Mouse (Mus musculus): ENCODE data around the gene Dnajc13. TPM values are rescaled to one million over a fixed set of nuclear protein-coding genes. Genes with fewer than 3 reads are reported as not detected.

Gene Dnajc13
- total RNA-seq, 2 experiments from 2014 or later, result 29.7 to 32.1 TPM

DNA sequence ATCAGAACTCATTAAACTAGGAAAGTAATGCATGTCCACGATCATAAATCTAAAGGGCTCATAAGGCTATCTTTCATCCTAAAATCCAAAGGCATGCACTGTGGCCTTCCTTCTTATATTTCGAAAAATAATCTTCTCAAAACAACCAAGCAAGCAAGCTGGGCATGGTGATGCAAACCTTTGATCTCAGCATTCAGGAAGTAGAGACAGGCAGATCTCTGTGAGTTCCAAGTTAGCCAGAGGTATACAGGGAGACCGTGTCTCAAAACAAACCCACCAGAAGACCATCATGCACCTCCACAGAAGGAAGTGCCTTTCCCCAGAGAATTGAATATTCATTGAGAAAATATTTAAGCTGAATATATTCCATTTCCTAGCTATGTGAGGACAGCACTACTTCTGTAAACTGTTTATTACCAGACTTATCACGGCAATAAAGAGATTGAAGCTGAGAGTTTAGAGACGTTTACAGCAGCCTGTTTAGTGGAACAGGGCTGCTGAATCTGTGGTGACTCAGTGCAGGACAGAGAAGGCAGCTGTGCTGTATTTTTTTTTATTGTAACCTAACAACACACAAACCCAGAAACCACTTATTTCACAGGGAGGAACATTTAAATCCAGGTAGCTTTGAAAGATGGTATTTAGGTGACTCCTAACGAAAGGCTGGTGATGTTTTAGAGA is 15.3 kb downstream of the Dnajc13 start:
- H3K27ac ChIP-seq, result peak overlapping the region; percentile 25; the same call in 1 of the 2 replicates
- no peak for DNase-seq
- intact Hi-C loops (cut with DNase I), result no loop called here

DNA sequence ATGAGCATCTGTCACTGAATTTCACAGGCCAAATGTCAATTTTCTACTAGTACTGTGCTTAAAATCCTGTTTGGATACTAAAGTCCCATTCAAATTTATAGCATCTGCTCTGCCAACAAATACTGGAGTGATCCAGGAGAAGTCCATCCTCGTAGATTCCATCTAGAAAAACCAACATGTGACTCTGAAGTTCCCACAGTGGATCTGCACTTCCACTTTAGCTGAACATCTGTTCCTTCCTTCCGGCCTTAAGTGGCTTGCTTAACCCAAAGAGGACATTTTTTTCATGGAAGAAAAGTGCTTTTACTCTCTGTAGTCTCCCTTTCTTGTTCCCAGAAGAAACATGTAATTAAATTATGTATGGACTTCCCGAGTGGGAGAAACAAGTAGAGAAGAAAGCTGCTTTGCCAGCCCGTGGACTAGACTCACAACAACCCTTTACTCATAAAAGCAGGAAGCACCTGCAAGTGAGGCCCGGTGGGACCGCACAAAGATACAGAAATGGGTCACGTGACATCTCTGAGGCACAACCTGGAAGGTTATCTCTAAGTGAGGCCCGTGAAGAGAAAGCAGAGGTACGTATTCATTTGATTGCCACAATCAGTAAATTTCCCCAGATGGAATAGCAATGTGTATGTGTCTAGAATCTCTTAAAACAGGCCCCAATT is 18.8 kb downstream of the Dnajc13 start:
- DNase-seq, result no peak
- no peak for TF ChIP-seq CTCF (IDR thresholded peaks at IDR 0.05)
- intact Hi-C loops (cut with DNase I), result no loop called here
- H3K4me3 ChIP-seq, result no peak overlapping the region
- 0 out of 2 replicates have a peak overlapping the region, but pooled peaks have one; percentile 2 for H3K27ac ChIP-seq

More for the DNA sequence above, 15.3 kb downstream of the Dnajc13 start:
- no peak overlapping the region for H3K4me3 ChIP-seq
- no peak for TF ChIP-seq CTCF (IDR thresholded peaks at IDR 0.05)

DNA sequence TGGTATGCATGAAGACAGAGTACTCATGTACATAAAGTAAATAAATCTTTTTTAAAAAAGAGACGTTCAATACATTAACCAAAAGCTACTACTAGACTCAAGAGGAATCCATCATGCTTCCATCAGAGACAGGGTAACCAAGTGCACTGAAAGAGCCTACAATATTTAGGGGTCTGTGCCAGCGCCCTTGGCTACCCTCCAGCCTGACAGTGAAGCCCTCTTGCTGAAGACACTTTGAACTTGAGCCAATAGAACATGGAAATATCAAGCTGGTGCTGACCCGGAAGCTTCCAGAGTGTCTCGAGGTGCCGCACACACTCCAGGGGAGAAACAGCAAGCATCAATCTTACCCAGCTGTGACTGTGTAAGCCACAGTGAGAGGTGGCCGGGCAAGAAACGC is 22.6 kb downstream of the Dnajc13 start:
- DNase-seq, result peak; percentile 31
- intact Hi-C loops (cut with DNase I), result no loop called here
- no peak overlapping the region for H3K4me3 ChIP-seq
- H3K27ac ChIP-seq, result no peak overlapping the region
- no peak for TF ChIP-seq CTCF (IDR thresholded peaks at IDR 0.05)

DNA sequence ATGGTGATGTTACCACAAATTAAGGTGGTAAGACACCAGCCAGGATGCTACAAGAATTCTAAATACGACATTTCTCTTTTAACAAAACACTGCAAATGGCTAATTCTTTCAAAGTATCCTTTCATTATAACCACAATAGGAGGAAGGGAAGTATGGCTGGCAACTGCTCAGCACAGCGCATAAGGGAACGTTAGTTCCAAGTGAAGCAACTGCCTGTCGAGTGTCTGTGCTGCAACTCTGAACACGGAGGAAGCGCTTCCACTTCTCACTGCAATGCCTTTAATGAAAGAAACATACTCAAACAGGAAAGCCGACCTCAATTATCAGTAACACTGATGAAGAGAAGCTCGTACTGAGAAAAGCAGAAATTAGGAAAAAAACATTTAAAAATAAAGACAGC is 23.7 kb downstream of the Dnajc13 start:
- H3K4me3 ChIP-seq, result no peak overlapping the region
- intact Hi-C loops (cut with DNase I), result no loop called here

DNA sequence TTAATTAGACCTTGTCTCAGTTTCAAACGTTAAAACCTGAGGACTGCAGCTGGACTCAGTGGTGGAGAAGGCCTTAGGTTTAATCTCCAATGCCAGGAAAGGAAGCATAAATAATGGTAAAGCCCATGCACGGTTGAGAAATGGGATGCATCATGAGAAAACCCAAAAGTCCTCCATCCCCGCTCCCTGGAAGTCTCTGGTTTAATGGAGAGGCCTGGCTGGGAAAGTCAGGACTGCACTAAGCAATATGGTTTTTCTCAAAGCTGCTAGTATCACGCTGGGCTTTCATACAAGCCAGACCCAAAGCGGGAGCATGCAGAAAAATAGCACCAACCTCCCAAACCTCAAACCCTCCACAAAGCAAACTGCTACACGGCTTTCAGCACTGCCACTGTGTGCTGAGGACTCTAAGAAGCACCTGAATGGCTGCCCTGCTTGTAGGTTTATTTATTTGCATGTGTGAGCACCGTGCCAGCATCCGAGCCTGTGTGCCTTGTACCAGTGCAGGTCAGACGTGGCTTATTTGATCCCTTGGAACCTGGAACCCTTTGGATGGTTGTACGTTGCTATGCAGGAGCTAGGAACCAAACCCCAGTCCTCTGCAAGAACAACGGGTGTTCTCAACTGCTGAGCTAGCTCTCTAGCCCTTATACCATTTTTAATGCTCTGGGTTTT is 26.3 kb downstream of the Dnajc13 start:
- intact Hi-C loops (cut with DNase I), result no loop called here
- Histone ChIP-seq H3K4me3 (no peak overlapping the region), H3K27ac (no peak overlapping the region)
- no peak for DNase-seq
- TF ChIP-seq CTCF (IDR thresholded peaks at IDR 0.05), result no peak

More for the DNA sequence above, 23.7 kb downstream of the Dnajc13 start:
- TF ChIP-seq CTCF (IDR thresholded peaks at IDR 0.05), result no peak
- no peak overlapping the region for H3K27ac ChIP-seq
- no peak for DNase-seq

DNA sequence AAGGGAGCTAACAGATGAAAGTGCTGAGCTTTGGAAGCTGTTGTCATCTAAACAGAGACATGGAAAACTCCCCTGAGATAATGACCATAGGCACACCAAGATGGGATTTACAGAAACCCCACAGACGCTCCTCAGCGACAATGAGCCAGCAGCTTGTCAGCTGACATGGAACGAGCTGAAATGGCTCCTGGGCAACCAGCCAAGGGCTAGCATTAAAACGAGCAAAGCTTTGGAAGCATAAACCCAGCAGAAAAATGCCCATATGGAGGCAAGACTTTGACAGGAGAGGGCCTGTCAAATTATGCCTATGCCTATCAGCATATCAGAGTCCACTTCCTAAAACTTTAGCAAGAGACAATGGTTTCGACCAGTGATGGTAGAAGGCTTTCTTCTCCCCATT is 27.0 kb downstream of the Dnajc13 start:
- H3K27ac ChIP-seq, result no peak overlapping the region
- no peak for TF ChIP-seq CTCF (IDR thresholded peaks at IDR 0.05)
- intact Hi-C loops (cut with DNase I), result no loop called here

DNA sequence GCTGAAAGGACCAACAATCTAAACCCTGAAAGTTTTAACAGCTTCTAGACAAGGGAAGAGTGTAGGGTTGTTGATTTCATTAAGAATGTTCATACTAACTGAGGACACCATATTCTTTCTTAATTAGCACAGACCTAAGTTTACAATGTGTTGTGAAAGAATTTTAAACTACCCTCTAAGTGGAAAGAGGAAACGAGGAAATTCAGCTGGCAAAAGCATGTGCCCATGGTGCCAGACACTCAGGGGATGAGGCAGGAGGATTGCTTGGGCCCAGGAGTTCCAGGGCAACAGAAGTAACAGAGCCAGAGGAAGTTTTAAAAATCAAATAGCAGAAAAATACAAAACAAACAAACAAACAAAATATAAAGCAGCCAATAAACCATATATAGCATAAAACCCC is 28.9 kb downstream of the Dnajc13 start:
- no peak for DNase-seq
- Histone ChIP-seq H3K4me3 (no peak overlapping the region), H3K27ac (no peak overlapping the region)
- no peak for TF ChIP-seq CTCF (IDR thresholded peaks at IDR 0.05)
- intact Hi-C loops (cut with DNase I), result no loop called here

More for the DNA sequence above, 27.0 kb downstream of the Dnajc13 start:
- H3K4me3 ChIP-seq, result no peak overlapping the region
- peak; percentile 41 for DNase-seq

DNA sequence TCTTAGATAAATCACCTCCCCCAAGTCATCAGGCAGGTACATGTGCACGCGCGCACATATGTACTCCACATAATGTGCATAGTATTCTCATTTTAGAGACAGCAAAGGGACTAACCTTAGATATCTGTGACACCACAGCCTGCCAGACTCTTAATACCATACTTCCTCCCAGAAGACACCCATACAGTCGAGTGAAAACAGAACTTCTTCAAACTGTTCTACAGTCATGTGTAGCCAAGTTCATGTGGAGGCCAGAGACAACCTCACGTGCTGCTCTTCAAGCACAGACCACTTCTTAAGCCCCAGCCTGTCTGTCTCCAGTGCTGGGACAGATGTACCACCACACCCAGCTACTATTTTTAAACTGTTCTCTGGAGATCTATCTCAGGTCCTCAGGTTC is 29.7 kb downstream of the Dnajc13 start:
- intact Hi-C loops (cut with DNase I), result no loop called here
- no peak for TF ChIP-seq CTCF (IDR thresholded peaks at IDR 0.05)
- H3K4me3 ChIP-seq, result no peak overlapping the region

DNA sequence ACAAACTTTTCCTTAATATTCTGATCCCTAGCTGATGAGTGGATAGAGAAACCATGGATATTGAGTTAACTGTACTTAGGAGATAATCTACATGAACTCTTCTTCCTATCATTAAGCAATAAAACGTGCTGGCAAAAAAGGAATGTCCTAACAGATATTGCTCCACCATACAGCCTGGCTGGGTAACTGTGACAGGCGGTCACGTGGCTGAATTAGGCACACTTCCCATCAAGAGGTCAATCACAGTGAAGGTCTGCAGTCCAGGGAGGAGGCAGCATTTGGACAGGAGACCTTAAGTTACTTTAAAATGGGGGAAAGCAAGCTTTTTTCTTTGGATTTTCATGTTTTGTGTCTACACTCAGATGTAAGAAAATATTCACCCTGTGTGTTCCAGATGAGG is 30.7 kb downstream of the Dnajc13 start:
- DNase-seq, result peak; percentile 33
- TF ChIP-seq CTCF (IDR thresholded peaks at IDR 0.05), result no peak
- intact Hi-C loops (cut with DNase I), result no loop called here
- no peak overlapping the region for H3K4me3 ChIP-seq
- no peak overlapping the region for H3K27ac ChIP-seq

More for the DNA sequence above, 29.7 kb downstream of the Dnajc13 start:
- H3K27ac ChIP-seq, result no peak overlapping the region
- no peak for DNase-seq

DNA sequence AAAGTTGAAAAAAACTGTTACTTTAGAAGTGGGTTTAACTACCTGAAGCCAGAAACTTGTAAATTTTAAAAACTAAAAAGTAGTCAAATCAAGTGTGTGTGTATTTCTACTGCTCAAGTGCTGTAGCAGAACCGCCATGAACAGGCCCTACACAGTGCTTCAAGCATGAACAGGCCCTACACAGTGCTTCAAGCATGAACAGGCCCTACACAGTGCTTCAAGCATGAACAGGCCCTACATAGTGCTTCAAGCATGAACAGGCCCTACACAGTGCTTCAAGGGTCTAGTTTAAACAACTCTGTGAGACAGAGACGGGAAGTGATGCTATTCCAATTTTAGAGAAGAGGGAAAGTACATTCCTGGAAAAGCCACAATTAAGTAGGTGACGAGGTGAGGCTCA is 51.3 kb downstream of the Dnajc13 start:
- intact Hi-C loops (cut with DNase I), result no loop called here

DNA sequence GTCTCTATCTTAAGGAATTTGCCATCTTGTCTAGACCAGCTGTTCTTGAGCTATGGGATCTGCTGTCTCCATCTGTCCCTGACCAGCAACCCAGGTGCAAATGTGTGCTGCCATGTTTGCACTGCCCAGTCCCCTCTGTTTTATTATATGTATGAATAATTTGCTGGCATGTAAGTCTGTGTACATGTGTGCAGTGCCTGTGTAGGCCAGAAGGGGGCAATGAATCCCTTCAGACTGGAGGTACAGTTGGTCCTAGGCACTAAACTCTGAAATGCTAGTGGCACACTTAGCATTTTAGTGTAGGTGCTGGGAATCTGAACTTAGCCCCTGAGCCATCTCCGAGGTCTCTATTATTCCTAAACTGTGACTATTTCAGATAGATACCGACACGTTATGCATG is 58.9 kb downstream of the Dnajc13 start:
- peak; percentile 30 for DNase-seq
- Histone ChIP-seq H3K27ac (no peak overlapping the region), H3K4me3 (no peak overlapping the region)
- TF ChIP-seq CTCF (IDR thresholded peaks at IDR 0.05), result peak; percentile 68
- intact Hi-C loops (cut with DNase I), result no loop called here

More for the DNA sequence above, 51.3 kb downstream of the Dnajc13 start:
- Histone ChIP-seq H3K4me3 (no peak overlapping the region), H3K27ac (no peak overlapping the region)
- no peak for DNase-seq
- no peak for TF ChIP-seq CTCF (IDR thresholded peaks at IDR 0.05)

DNA sequence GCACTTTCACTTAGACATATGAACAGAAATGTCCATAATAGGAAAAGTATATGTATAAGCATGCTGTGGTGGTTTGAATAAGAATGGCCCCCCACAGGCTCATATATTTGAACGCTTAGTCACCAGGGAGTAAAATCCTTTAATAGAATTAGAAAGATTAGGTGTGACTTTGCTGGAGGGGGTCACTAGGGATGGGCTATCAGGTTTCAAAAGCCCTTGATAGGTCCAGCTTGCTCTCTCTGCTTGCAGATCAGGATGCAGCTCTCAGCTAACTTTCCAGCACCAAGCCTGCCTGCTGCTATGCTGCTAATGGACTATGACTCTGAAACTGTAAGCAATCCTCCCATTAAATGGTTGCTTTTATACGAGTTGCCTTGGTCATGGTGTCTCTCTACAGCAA is 68.2 kb downstream of the Dnajc13 start:
- H3K4me3 ChIP-seq, result no peak overlapping the region
- no peak for TF ChIP-seq CTCF (IDR thresholded peaks at IDR 0.05)
- DNase-seq, result no peak
- H3K27ac ChIP-seq, result no peak overlapping the region
- intact Hi-C loops (cut with DNase I), result no loop called here

DNA sequence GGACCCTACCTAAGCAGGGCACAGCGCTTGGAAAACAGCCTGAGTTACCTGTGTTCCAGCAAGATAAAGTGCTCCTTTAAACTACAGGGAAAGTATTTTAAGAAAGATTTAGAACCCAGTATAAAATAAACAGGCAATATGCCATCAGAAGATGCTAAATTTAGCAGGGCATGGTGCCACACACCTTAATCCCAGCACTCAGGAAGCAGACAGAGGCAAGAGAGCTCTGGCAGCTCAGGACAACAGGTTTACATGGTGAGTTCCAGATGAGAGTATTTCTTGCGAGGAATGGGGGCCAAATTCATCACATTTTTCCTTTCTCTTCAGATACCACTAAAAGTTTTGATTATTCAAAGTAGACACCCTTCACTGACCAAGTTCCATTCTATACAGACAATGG is 68.8 kb downstream of the Dnajc13 start:
- H3K27ac ChIP-seq, result peak overlapping the region; percentile 54

More for the DNA sequence above, 68.8 kb downstream of the Dnajc13 start:
- TF ChIP-seq CTCF (IDR thresholded peaks at IDR 0.05), result no peak
- no peak overlapping the region for H3K4me3 ChIP-seq
- intact Hi-C loops (cut with DNase I), result no loop called here
- peak; percentile 29 for DNase-seq

All from gastrocnemius, adult 2 months (tissue).